Mouse (Mus musculus) adrenal gland, adult 2 months (tissue): ENCODE measurements around the gene Jam2. TPM values are rescaled to one million over a fixed set of nuclear protein-coding genes. Genes with fewer than 3 reads are reported as not detected.

Experiments used
- DNase-seq: peaks from one replicate; pipeline ENCODE4 v3.0.0; 2021
- polyA plus RNA-seq: library from polyadenylated mRNA; depleted of rRNA; stranded (reverse); fragments of >200 nt; gene quantifications from 2 replicates; pipeline ENCODE4 v1.2.3, GENCODE M21; 2012; rRNA removed
- total RNA-seq, 2 experiments: library from RNA; stranded (reverse); gene quantifications; 2 replicates each; pipeline ENCODE4 v1.2.3; 2021

The Jam2 gene
- total and polyA plus RNA-seq, 3 experiments = 4.5 to 15.0 (median 11.5) TPM

GRCm38 (mm10) chr16:84838576-84838975 is 64.7 kb downstream of the Jam2 start:
- DNase-seq = no peak

GRCm38 (mm10) chr16:84853492-84853891 is 79.6 kb downstream of the Jam2 start:
- no peak for DNase-seq

- DNase-seq = no peak
These were observed 90.7 kb downstream of the Jam2 start for GRCm38 (mm10) chr16:84864656-84865055.

GRCm38 (mm10) chr16:84873805-84874204 is 99.9 kb downstream of the Jam2 start:
- no peak for DNase-seq

GRCm38 (mm10) chr16:84875012-84875717 is 101.2 kb downstream of the Jam2 start:
- no peak for DNase-seq

Other genes with a start within 250 kb of the Jam2 start
- gene Mrpl39, start 38.4 kb upstream of the Jam2 start, total RNA-seq = 10 to 100 TPM; 44.0 to 48.8 TPM
- 9.9 and 16.9 TPM in 2 replicates for gene Mrpl39, start 38.4 kb upstream of the Jam2 start, polyA plus RNA-seq
- 10 to 100 TPM; 44.1 to 46.1 TPM for gene Gabpa, start 60.8 kb downstream of the Jam2 start, total RNA-seq
- gene Gabpa, start 60.8 kb downstream of the Jam2 start, polyA plus RNA-seq = 2.6 and 2.7 TPM in 2 replicates
- 100 to 1,000 TPM; 451 to 484 TPM for gene Atp5j, start 61.5 kb downstream of the Jam2 start, total RNA-seq
- 192 and 291 TPM in 2 replicates for gene Atp5j, start 61.5 kb downstream of the Jam2 start, polyA plus RNA-seq